Comparison of ENCODE assay signal across 8 mouse cellular contexts in genomic region chr9:67559603-67560002, GRCm38 (mm10). TPM values are rescaled to one million over a fixed set of nuclear protein-coding genes. Genes with fewer than 3 reads are reported as not detected.
DNase-seq lines count a peak whose midpoint lies in the region; ATAC-seq lines count a peak whose summit lies in the region.

Gene Tln2, minus strand, starts transcription at chr9:67559703.

- intact Hi-C loops in left cerebral cortex, postnatal 36 days (cut with DNase I), result no loop called here

- H3K27me3 ChIP-seq in embryonic facial prominence, embryonic 10.5 days (replicated peaks; ENCODE audit: low read depth, poor library complexity, severe bottlenecking), result no peaks in the 10 kb centered on the region
- no peaks in the 10 kb centered on the region for H3K27me3 ChIP-seq in heart, embryonic 13.5 days (replicated peaks)

- DNase-seq in frontal cortex, adult 2 months (ENCODE audit: extremely low spot score in 1 of 2, low spot score in 1 of 2), result no peak
- DNase-seq in frontal cortex, postnatal 10 days (ENCODE audit: low spot score in 2 of 2), result no peak
- no peak for DNase-seq in embryonic facial prominence, embryonic 10.5 days (ENCODE audit: low spot score)
- DNase-seq in left cerebral cortex, postnatal 36 days (ENCODE audit: low spot score in 2 of 2), result no peak
- no peak for DNase-seq in retina, embryonic 14.5 days (ENCODE audit: low spot score)
- DNase-seq in spleen, adult 12 weeks (ENCODE audit: low spot score), result no peak

- 93% methylated on average over 4 of the region's 4 CpGs for WGBS in embryonic facial prominence, embryonic 10.5 days
- WGBS in heart, embryonic 13.5 days, result 85% methylated on average over 4 of the region's 4 CpGs

- no peak for ATAC-seq in heart, embryonic 13.5 days (ENCODE audit: extremely low read depth, insufficient number of reproducible peaks, low FRiP score, low TSS enrichment)
- no peak for ATAC-seq in frontal cortex, adult (ENCODE audit: low TSS enrichment)

- H3K4me1 ChIP-seq in embryonic facial prominence, embryonic 10.5 days, result no peaks in the 10 kb centered on the region
- peaks cover 11% of the 10 kb centered on the region for H3K4me1 ChIP-seq in heart, embryonic 13.5 days

- H3K9ac ChIP-seq in heart, embryonic 13.5 days, result no peak within 1 kb of the TSS

- peaks cover 39% of the 10 kb centered on the region for H3K36me3 ChIP-seq in embryonic facial prominence, embryonic 10.5 days (replicated peaks)
- H3K36me3 ChIP-seq in heart, embryonic 13.5 days, result peaks cover 33% of the 10 kb centered on the region

- H3K27ac ChIP-seq in embryonic facial prominence, embryonic 10.5 days (replicated peaks), result no peak within 1 kb of the TSS; the same call in 1 of the 2 replicates
- no peak within 1 kb of the TSS for H3K27ac ChIP-seq in heart, embryonic 13.5 days (replicated peaks)

- H3K9me3 ChIP-seq in embryonic facial prominence, embryonic 10.5 days, result 0 out of 2 replicates have a peak, but pooled peaks cover 3% of the 10 kb centered on the region
- no peaks in the 10 kb centered on the region for H3K9me3 ChIP-seq in heart, embryonic 13.5 days

- no peak within 1 kb of the TSS for H3K4me3 ChIP-seq in embryonic facial prominence, embryonic 10.5 days
- no peak within 1 kb of the TSS for H3K4me3 ChIP-seq in heart, embryonic 13.5 days

- no peak within 1 kb of the TSS for H3K4me2 ChIP-seq in heart, embryonic 13.5 days

RNA-seq across cellular contexts. Expression of gene Tln2, which starts in this region (rescaled TPM):
- polyA plus RNA-seq in frontal cortex, adult 2 months (2012; rRNA removed), result 36.5 and 37.6 TPM in 2 replicates
- 36.2 and 40.7 TPM in 2 replicates for polyA plus RNA-seq in embryonic facial prominence, embryonic 10.5 days (2016; fragmentation: Nextera tagmentation; extraction: Ambion mirVana)
- polyA plus RNA-seq in heart, embryonic 13.5 days (2015; fragmentation: Nextera tagmentation; extraction: Ambion mirVana), result 55.3 and 58.2 TPM in 2 replicates
- total RNA-seq in left cerebral cortex, postnatal 36 days (2021), result 100 to 1,000 TPM in 1 of 2 experiments, 10 to 100 TPM in 1; 93.8 to 104 TPM
